Mouse (Mus musculus) E14TG2a.4 (cell line): ENCODE measurements at regions not wholly inside any gene's neighbourhood (a gene's known extent, or its start where the extent isn't known, plus 50 kb on each side); places are given as distances from the start of the nearest gene placed in this dataset.
"Not testable (repeated sequence)": the region's sequence is repeated elsewhere in the genome, so short reads cannot be mapped to it uniquely, and the experiment has no call there.

Source experiments
- H3K27me3 ChIP-seq: 2 replicates; pipeline ENCODE4 v1.6.1; 2014; ENCODE audit warnings: low read length, control low read depth; ENCODE audit not compliant: insufficient read depth
- H3K36me3 ChIP-seq: 2 replicates; pipeline ENCODE4 v1.6.1; 2014; ENCODE audit warnings: low read length, control low read depth; ENCODE audit not compliant: insufficient read depth
- H3K4me1 ChIP-seq: replicated peaks from 2 replicates; pipeline ENCODE4 v1.6.1; 2014; ENCODE audit warnings: low read depth, low read length, control low read depth
- H3K4me3 ChIP-seq: replicated peaks from 2 replicates; pipeline ENCODE4 v1.5.1; 2014; ENCODE audit warnings: mild to moderate bottlenecking, low read length
- H3K9me3 ChIP-seq: 2 replicates; pipeline ENCODE4 v1.6.1; 2014; ENCODE audit warnings: low read length, control low read depth
- CTCF ChIP-seq: conservative IDR thresholded peaks from 2 replicates; pipeline ENCODE4 v1.5.1; 2014; ENCODE audit warnings: low read length
- NANOG ChIP-seq: IDR thresholded peaks from 2 replicates; pipeline ENCODE4 v1.6.1; 2014; ENCODE audit warnings: borderline replicate concordance, low read length, mixed read lengths
- POU5F1 ChIP-seq: IDR thresholded peaks from 2 replicates; pipeline ENCODE4 v1.6.1; 2014; ENCODE audit warnings: low read length, borderline replicate concordance

DNA sequence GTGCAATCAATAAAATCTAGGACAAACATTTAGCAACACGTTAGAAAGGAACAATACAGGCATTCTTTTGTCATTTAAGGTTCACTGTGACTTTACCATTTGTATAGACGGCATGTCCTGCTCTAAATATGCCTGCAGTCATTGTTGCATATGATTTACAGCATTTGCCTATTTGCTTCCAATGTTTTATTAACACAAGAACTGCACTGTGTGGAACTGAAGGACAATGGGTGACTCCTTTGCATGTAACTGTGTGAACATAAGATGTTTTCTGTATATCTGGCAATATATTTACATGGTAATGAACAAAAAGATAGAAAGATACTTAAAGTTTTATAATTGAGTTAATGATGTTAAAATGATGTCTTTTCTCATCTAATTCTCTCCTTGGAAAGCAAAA lies 57.1 kb downstream of the Pou4f1 start:
- Histone ChIP-seq H3K27me3 (no peaks in the 10 kb centered on the region), H3K4me3 (no peak overlapping the region), H3K36me3 (no peaks in the 10 kb centered on the region), H3K4me1 (no peaks in the 10 kb centered on the region), H3K9me3 (no peaks in the 10 kb centered on the region)
- TF ChIP-seq CTCF: no peak

- no peak overlapping the region for H3K4me3 ChIP-seq
- H3K9me3 ChIP-seq: no peaks in the 10 kb centered on the region
- H3K27me3 ChIP-seq: no peaks in the 10 kb centered on the region
- no peaks in the 10 kb centered on the region for H3K4me1 ChIP-seq
- H3K36me3 ChIP-seq: no peaks in the 10 kb centered on the region
- no peak for TF ChIP-seq CTCF
- no peak for TF ChIP-seq POU5F1
- TF ChIP-seq NANOG: no peak
Observed at GRCm38 (mm10) chr14:104410292-104410691, 57.5 kb downstream of the Pou4f1 start.

- no peak for TF ChIP-seq CTCF
- TF ChIP-seq POU5F1: no peak
- TF ChIP-seq NANOG: no peak
Observed at GRCm38 (mm10) chr14:104406062-104406461, 61.7 kb downstream of the Pou4f1 start.

DNA sequence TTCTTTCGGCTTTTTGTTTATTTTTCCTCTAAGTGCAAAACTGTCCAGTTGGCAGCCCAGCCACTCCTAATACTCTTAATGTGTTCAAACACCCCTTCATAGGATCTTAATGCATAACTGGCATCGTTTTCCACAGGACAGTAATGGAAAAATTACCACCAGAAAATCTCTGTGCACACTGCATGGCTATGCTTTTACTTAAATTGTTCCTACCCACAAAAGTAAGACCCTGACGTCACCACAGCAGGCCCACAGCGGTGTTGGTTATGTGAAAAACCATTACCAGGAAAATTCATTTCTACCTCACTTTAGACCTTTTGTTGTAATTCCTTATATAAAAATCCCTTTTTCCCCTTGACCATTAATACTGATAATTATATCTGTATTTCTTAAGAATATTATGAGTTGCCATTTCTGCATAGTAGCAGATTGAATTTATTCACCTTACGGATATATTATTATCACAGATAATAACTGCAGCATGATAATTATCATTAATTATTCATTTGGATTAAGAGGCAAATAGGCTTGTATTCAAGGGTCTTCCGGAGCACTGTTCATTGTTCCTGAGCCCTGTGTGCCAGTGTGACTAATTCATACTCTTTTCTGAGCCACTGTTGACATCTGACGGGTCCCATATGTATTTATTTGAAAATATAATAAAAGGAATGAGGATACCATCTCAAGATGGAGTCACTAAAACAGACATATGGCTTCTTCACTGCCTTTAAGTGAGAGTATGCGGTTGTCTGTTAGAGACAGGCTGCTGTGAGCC lies 78.3 kb downstream of the Pou4f1 start:
- no peaks in the 10 kb centered on the region for H3K27me3 ChIP-seq
- H3K36me3 ChIP-seq: no peaks in the 10 kb centered on the region
- no peaks in the 10 kb centered on the region for H3K4me1 ChIP-seq
- no peak overlapping the region for H3K4me3 ChIP-seq
- H3K9me3 ChIP-seq: no peaks in the 10 kb centered on the region
- TF ChIP-seq POU5F1 (no peak), CTCF (no peak), NANOG (no peak)

More at GRCm38 (mm10) chr14:104406062-104406461, 61.7 kb downstream of the Pou4f1 start:
- Histone ChIP-seq H3K27me3 (no peaks in the 10 kb centered on the region), H3K4me3 (no peak overlapping the region), H3K36me3 (no peaks in the 10 kb centered on the region), H3K9me3 (no peaks in the 10 kb centered on the region), H3K4me1 (no peaks in the 10 kb centered on the region)

GRCm38 (mm10) chr14:104388879-104389278 lies 78.9 kb downstream of the Pou4f1 start:
- H3K4me3 ChIP-seq: no peak overlapping the region
- no peaks in the 10 kb centered on the region for H3K36me3 ChIP-seq
- TF ChIP-seq CTCF: no peak
- no peak for TF ChIP-seq NANOG
- TF ChIP-seq POU5F1: no peak
- no peaks in the 10 kb centered on the region for H3K4me1 ChIP-seq
- no peaks in the 10 kb centered on the region for H3K9me3 ChIP-seq
- H3K27me3 ChIP-seq: no peaks in the 10 kb centered on the region

GRCm38 (mm10) chr14:104380986-104381385 lies 86.8 kb downstream of the Pou4f1 start:
- no peaks in the 10 kb centered on the region for H3K27me3 ChIP-seq
- no peaks in the 10 kb centered on the region for H3K4me1 ChIP-seq
- H3K9me3 ChIP-seq: no peaks in the 10 kb centered on the region
- TF ChIP-seq NANOG (no peak), POU5F1 (no peak), CTCF (no peak)
- H3K36me3 ChIP-seq: no peaks in the 10 kb centered on the region
- no peak overlapping the region for H3K4me3 ChIP-seq

- TF ChIP-seq NANOG (no peak), POU5F1 (no peak), CTCF (no peak)
- H3K36me3 ChIP-seq: no peaks in the 10 kb centered on the region
Observed at GRCm38 (mm10) chr14:104372776-104373175, 95.0 kb downstream of the Pou4f1 start.

DNA sequence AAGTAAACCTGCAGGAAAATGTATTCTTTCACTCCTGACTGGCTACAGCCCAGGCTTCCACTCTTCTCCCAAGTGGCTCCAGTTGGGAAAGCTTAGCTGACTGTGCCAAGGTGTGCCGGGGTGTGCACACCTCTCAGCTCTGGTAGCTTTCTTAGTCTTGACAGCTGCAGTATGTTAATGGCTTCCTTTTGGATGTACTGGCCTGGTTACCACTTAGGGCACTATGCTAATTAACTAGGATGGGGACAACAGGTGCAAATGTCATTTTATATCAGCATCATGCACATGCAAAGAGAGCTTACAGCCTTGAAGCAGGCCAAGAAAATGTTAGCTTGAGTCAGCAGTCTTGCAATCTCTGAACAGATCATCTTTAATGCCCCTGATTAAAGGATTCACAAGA lies 111.2 kb downstream of the Pou4f1 start:
- no peaks in the 10 kb centered on the region for H3K9me3 ChIP-seq
- TF ChIP-seq NANOG (no peak), CTCF (no peak), POU5F1 (no peak)
- H3K27me3 ChIP-seq: no peaks in the 10 kb centered on the region
- H3K36me3 ChIP-seq: no peaks in the 10 kb centered on the region
- H3K4me1 ChIP-seq: no peaks in the 10 kb centered on the region
- H3K4me3 ChIP-seq: no peak overlapping the region

More at GRCm38 (mm10) chr14:104372776-104373175, 95.0 kb downstream of the Pou4f1 start:
- H3K9me3 ChIP-seq: no peaks in the 10 kb centered on the region
- no peaks in the 10 kb centered on the region for H3K27me3 ChIP-seq
- H3K4me3 ChIP-seq: no peak overlapping the region
- no peaks in the 10 kb centered on the region for H3K4me1 ChIP-seq

- not testable (repeated sequence) for H3K36me3 ChIP-seq, H3K4me1 ChIP-seq, H3K4me3 ChIP-seq, H3K9me3 ChIP-seq, H3K27me3 ChIP-seq
Observed at GRCm38 (mm10) chr14:104336783-104337182, 131.0 kb downstream of the Pou4f1 start.
